Mouse (Mus musculus): ENCODE measurements around the gene Cox14. TPM values are rescaled to one million over a fixed set of nuclear protein-coding genes. Genes with fewer than 3 reads are reported as not detected.
"Not testable (repeated sequence)": the region's sequence is repeated elsewhere in the genome, so short reads cannot be mapped to it uniquely, and the experiment has no call there.

Gene Cox14
- polyA plus RNA-seq, 1 experiment from 2014 or later: 187 TPM

DNA sequence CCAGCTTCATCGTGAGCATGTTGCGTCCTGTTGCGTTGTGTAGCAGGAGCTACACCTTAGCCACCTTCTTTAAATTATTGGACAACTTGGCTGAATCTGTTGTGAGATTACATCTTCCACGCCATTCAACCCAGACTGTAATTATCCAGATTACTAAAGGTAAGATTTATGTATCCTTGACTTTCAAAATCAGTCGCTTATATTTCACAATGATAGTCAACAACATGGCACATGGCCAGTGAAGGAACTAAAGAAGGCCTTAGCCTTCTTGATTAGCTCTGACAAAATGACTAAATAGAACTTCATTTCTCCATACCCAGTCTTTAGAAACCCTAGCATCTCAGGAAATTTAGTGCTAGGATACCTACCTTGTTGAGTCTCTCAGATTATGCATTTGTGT is 7.8 kb downstream of the Cox14 start:
- no peak for ATAC-seq
- peaks cover 29% of the 10 kb centered on the region for H3K36me3 ChIP-seq
- no peak overlapping the region for H3K9ac ChIP-seq
- no peaks in the 10 kb centered on the region for H3K27me3 ChIP-seq (replicated peaks)
- no peak overlapping the region for H3K27ac ChIP-seq
- no peaks in the 10 kb centered on the region for H3K9me3 ChIP-seq
- whole genome bisulfite sequencing: 94% methylated on average over 5 of the region's 5 CpGs
- no peaks in the 10 kb centered on the region for H3K4me1 ChIP-seq (replicated peaks)
- H3K4me2 ChIP-seq (replicated peaks): no peak overlapping the region
- H3K4me3 ChIP-seq (replicated peaks): no peak overlapping the region

DNA sequence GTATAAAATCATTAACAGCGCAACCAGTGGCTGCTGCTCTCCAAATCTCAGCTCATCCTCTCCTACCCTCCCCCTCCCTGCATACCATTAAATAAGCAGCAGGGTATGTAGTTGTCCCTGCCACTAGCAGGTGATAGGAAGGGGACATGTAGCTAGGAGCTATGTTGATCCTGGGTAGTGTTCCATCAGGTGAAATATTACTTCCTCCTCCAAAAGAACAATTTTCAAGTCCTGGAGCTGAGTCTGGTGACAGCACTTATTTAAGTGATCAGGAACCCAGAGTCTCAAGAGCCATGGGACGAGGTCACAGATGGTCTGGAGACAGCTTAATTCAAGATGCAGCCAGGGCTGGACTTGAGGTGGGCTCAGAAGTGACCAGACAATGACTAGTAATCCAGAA is 10.2 kb downstream of the Cox14 start:
- no peaks in the 10 kb centered on the region for H3K9me3 ChIP-seq
- WGBS: 90% methylated on average over 2 of the region's 2 CpGs
- H3K27ac ChIP-seq: no peak overlapping the region
- no peaks in the 10 kb centered on the region for H3K27me3 ChIP-seq (replicated peaks)
- H3K4me1 ChIP-seq (replicated peaks): no peaks in the 10 kb centered on the region
- no peak for ATAC-seq
- H3K36me3 ChIP-seq: peaks cover 27% of the 10 kb centered on the region; the same call in 1 of the 2 replicates
- no peak overlapping the region for H3K4me2 ChIP-seq (replicated peaks)
- H3K4me3 ChIP-seq (replicated peaks): no peak overlapping the region
- no peak overlapping the region for H3K9ac ChIP-seq

DNA sequence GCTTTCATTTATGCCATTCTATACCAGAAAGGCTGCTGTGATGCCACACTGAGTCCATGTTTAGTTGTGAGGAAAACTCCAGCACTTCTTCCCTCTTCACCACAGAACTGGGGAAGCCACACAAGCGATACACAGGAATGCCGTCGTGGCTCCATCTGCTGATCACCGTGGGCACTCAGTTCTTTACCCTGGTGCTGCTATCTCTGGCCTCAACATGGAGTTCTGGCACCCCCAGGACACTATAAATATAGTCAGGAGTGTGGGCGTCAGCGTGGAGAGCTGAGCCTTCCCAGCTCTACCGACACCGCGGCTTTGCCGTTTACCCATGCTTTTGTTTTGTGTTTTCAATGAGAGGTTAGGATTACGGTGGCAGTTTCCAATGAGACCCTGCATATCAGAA is 11.3 kb downstream of the Cox14 start:
- Histone ChIP-seq H3K4me1 (replicated peaks) (no peaks in the 10 kb centered on the region), H3K9me3 (no peaks in the 10 kb centered on the region), H3K4me2 (replicated peaks) (no peak overlapping the region), H3K4me3 (replicated peaks) (no peak overlapping the region), H3K36me3 (peaks cover 27% of the 10 kb centered on the region), H3K27ac (no peak overlapping the region), H3K27me3 (replicated peaks) (no peaks in the 10 kb centered on the region), H3K9ac (no peak overlapping the region)
- ATAC-seq: no peak
- WGBS: 87% methylated on average over 11 of the region's 11 CpGs

DNA sequence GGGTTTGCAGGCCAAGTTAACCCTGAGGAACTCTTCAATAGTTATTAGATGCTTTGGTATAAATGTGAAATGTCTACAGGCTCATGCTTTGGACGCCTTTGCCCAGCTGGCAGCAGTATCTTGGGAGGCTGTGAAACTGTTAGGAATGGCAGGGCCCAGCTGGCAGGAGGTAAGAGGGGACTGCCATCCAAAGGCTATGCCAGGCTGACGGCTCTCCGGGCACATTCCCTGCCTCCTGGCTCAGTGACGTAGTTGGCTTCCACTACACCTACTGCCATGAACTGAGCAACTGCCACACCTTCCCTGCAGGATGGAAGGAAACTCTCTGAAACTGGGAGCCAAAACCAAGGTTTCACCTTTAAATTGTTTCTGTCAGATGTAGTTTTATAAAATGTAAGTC is 14.8 kb downstream of the Cox14 start:
- no peak overlapping the region for H3K4me3 ChIP-seq (replicated peaks)
- no peak overlapping the region for H3K4me2 ChIP-seq (replicated peaks)
- no peaks in the 10 kb centered on the region for H3K9me3 ChIP-seq
- no peak overlapping the region for H3K27ac ChIP-seq
- H3K27me3 ChIP-seq (replicated peaks): no peaks in the 10 kb centered on the region
- no peak for ATAC-seq
- H3K4me1 ChIP-seq (replicated peaks): no peaks in the 10 kb centered on the region
- H3K36me3 ChIP-seq: peaks cover 31% of the 10 kb centered on the region
- WGBS: 94% methylated on average over 4 of the region's 4 CpGs
- H3K9ac ChIP-seq: no peak overlapping the region

DNA sequence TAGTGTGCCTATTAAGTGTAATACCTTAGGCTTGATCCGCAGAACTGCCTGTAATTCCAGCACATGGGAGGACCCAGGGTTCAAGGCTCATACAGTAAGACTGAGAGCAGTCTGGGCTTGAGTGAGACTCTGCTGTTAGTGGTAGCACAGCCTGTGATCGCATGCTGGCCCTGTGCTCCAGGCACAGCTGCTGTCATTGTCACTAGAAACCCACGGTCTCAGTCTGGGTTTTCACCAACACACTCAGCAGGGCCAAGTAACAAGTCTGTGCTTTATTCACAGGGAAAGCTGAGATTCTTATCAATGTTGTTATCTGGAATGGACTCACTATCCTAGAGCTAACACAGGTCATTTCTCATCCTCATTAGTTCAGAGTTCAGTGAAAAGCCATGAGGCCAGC is 28.8 kb downstream of the Cox14 start:
- H3K27ac ChIP-seq: no peak overlapping the region
- no peak for ATAC-seq
- H3K36me3 ChIP-seq: no peaks in the 10 kb centered on the region
- H3K4me2 ChIP-seq (replicated peaks): no peak overlapping the region
- 81% methylated on average over 3 of the region's 3 CpGs for WGBS
- no peak overlapping the region for H3K4me3 ChIP-seq (replicated peaks)
- H3K27me3 ChIP-seq (replicated peaks): no peaks in the 10 kb centered on the region
- no peaks in the 10 kb centered on the region for H3K9me3 ChIP-seq
- H3K4me1 ChIP-seq (replicated peaks): 0 out of 2 replicates have a peak, but pooled peaks cover 5% of the 10 kb centered on the region
- no peak overlapping the region for H3K9ac ChIP-seq

DNA sequence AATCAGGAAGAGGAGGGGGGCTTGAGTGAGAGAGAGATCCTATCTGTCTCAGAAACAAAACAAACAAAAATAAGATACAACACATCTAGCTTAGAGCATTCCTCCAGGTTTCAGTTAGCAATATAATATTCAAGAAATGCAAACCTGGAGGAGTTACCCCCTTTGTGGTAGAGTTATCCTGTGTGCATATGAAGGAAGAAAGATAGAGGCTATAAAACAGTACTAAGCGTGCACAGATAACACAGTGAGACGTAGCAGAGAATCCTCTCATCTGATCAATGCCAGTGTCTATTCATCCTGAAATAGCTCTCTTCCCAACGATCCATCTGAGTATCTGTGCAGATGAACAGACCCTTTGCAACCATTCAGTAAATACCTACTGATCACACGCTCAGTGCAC is 42.0 kb downstream of the Cox14 start:
- no peak overlapping the region for H3K4me2 ChIP-seq (replicated peaks)
- 75% methylated on average over 4 of the region's 4 CpGs for WGBS
- no peaks in the 10 kb centered on the region for H3K27me3 ChIP-seq (replicated peaks)
- no peak overlapping the region for H3K9ac ChIP-seq
- 0 out of 2 replicates have a peak, but pooled peaks cover 3% of the 10 kb centered on the region for H3K36me3 ChIP-seq
- H3K9me3 ChIP-seq: no peaks in the 10 kb centered on the region
- no peak overlapping the region for H3K27ac ChIP-seq
- no peak overlapping the region for H3K4me3 ChIP-seq (replicated peaks)
- no peak for ATAC-seq
- H3K4me1 ChIP-seq (replicated peaks): 0 out of 2 replicates have a peak, but pooled peaks cover 2% of the 10 kb centered on the region

DNA sequence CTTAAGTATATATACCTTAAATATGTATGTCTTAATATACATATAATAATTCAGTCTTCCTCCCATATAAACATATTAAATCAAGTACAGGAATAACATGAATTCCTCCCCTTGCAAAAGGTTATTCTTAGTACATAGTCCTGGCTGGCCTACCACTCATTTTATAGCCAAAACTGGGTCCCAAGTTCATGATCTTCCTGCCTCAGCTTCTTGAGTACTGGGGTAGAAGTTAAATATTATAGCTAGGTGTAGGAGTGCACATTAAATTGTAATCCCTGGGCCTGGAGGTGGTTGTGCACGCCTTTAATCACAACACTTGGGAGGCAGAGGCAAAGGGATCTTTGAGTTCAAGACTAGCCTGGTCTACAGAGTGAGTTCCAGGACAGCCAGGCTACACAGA is 43.3 kb downstream of the Cox14 start:
- Histone ChIP-seq H3K4me1 (replicated peaks) (0 out of 2 replicates have a peak, but pooled peaks cover 5% of the 10 kb centered on the region), H3K27ac (no peak overlapping the region), H3K4me2 (replicated peaks) (no peak overlapping the region), H3K9ac (no peak overlapping the region), H3K27me3 (replicated peaks) (no peaks in the 10 kb centered on the region), H3K4me3 (replicated peaks) (no peak overlapping the region), H3K36me3 (0 out of 2 replicates have a peak, but pooled peaks cover 3% of the 10 kb centered on the region), H3K9me3 (no peaks in the 10 kb centered on the region)
- ATAC-seq: no peak
- 84% methylated on average over 1 of the region's 1 CpGs for WGBS

DNA sequence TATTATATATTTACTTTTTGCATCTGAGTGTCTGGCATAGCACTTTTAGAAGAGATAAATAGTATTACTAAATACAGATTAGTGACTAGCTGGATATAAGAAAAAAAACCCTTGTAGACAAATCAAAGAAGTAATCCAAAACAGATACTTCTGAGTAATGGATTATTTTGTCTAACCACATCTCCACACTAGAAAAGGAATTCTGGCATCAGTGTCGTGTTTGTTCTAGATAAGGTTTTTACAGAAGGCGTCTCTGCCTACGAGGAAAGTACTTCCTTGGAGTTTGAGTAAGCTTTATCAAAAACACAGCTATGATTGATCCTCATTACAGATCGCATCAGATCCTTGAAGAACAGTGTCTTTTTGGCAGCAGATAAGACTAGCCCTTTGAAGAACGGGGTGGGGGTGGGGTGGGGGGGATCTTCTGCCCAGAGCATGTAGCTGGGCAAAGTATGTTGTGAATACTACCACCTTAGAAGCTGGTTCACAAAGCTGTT is 45.6 kb downstream of the Cox14 start:
- Histone ChIP-seq H3K4me2 (replicated peaks) (peak overlapping the region; percentile 86), H3K27ac (0 out of 2 replicates have a peak overlapping the region, but pooled peaks have one; percentile 95), H3K27me3 (replicated peaks) (no peaks in the 10 kb centered on the region), H3K9me3 (no peaks in the 10 kb centered on the region), H3K4me1 (replicated peaks) (0 out of 2 replicates have a peak, but pooled peaks cover 5% of the 10 kb centered on the region), H3K9ac (peak overlapping the region; percentile 87), H3K4me3 (replicated peaks) (peak overlapping the region; percentile 89), H3K36me3 (no peaks in the 10 kb centered on the region)
- WGBS: 10% methylated on average over 5 of the region's 5 CpGs
- ATAC-seq: no peak

DNA sequence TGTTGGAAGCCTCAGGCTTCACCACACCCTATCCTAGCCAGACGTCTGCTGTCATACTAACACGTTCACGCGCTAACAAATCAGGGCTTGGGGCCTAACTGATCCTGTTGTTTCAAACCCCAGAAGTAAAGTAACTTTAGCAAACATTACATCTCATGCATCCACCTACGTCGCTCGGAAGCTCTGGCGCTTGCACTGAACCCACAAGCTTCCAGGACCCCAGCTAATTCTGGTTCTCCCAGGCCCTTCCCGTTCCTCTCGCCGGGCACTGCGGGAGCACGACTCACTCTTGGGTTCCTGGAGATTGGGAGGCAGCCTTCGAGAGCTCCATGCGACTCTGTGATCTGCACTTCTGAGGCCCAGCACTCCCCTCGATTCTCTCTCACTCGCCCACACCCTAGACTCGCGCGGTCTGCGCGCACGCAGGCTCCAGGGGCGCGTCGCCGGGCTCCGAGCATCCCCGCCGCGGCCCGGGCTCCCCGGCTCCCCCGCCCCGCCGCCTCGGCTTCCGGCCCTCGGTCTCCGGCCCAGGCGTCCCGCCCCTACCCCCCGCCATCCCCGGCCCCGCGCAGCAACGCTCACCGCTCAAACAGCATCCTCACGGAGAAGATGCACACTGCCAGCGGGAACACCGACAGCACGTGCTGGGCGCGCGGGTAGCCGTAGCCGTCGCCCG is 46.3 kb downstream of the Cox14 start:
- no peaks in the 10 kb centered on the region for H3K9me3 ChIP-seq
- no peaks in the 10 kb centered on the region for H3K27me3 ChIP-seq (replicated peaks)
- 0 out of 2 replicates have a peak, but pooled peaks cover 5% of the 10 kb centered on the region for H3K4me1 ChIP-seq (replicated peaks)
- ATAC-seq: peak; percentile 73
- under 1% methylated on average over 59 of the region's 59 CpGs for WGBS
- peak overlapping the region; percentile 89 for H3K4me3 ChIP-seq (replicated peaks)
- H3K4me2 ChIP-seq (replicated peaks): peak overlapping the region; percentile 86
- H3K36me3 ChIP-seq: no peaks in the 10 kb centered on the region
- peak overlapping the region; percentile 95 for H3K27ac ChIP-seq
- peak overlapping the region; percentile 87 for H3K9ac ChIP-seq

DNA sequence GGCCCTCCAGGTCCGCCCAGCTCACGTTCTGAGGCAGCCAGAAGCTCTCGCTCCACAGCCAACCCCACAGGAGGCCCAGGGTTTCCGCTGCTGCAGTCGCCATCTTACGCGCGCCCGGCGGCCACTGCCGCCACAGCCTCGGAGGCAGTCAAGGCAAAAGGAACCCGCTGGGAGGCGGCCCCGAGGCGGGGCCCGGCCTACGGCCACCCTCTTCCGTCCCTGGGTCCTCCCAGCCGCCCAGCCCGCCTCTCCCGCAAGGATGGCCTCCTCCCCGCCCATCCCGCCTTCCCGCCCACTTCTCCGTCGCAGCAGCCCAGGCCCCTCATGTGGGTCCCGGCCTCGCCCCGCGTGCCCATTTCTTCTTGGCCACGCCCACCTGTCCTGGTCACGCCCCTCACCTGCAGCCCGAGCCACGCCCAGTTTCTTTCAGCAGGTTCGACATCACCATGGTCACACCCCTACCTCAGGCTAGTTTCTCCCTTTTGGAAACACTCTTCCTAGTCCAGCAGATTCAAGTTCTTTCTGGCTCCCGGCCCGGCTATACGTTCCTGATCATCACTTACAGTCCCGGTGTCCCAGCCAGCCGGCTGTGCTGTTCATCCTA is 47.0 kb downstream of the Cox14 start:
- under 1% methylated on average over 40 of the region's 41 CpGs for WGBS
- Histone ChIP-seq H3K4me2 (replicated peaks) (peak overlapping the region; percentile 86), H3K27me3 (replicated peaks) (no peaks in the 10 kb centered on the region), H3K9ac (peak overlapping the region; percentile 87), H3K9me3 (no peaks in the 10 kb centered on the region), H3K4me3 (replicated peaks) (peak overlapping the region; percentile 89), H3K4me1 (replicated peaks) (0 out of 2 replicates have a peak, but pooled peaks cover 5% of the 10 kb centered on the region), H3K27ac (peak overlapping the region; percentile 95), H3K36me3 (no peaks in the 10 kb centered on the region)
- peak; percentile 98 for ATAC-seq

DNA sequence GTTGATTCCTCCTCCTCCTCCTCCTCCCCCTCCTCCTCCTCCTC is 47.3 kb downstream of the Cox14 start, which contains the start of gene Cers5:
Gene Cers5 (minus strand): TSS at position 5 of the 44 bp plus-strand sequence.
- Histone ChIP-seq H3K27ac (peak within 1 kb of the TSS; percentile 95), H3K9ac (peak within 1 kb of the TSS; percentile 87), H3K4me3 (replicated peaks) (peak within 1 kb of the TSS; percentile 89), H3K4me2 (replicated peaks) (peak within 1 kb of the TSS; percentile 86)
- H3K36me3 ChIP-seq; H3K27me3 ChIP-seq (replicated peaks); H3K4me1 ChIP-seq (replicated peaks); ATAC-seq; H3K9me3 ChIP-seq: not testable (repeated sequence)

DNA sequence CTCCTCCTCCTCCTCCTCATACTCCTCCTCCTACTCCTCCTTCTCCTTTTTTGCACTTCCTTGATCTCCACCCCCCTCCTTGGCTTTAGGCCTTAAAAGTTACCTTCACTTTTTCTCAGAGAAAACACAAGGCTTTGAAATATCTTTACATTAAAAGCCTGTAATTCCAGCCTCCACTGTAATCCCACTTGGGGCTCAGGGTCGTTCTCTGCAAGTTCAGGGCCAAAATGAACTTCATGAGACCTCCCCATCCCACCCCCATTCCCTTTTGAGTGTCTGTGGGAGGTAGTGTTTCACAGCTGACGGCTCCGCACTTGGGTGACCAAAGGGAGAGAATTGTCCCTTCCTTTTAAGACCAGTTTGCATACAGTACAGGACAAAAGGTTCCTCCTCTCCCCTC is 47.5 kb downstream of the Cox14 start:
- peak overlapping the region; percentile 62 for H3K27ac ChIP-seq
- no peaks in the 10 kb centered on the region for H3K27me3 ChIP-seq (replicated peaks)
- 32% methylated on average over 3 of the region's 3 CpGs for WGBS
- no peak overlapping the region for H3K9ac ChIP-seq
- no peak overlapping the region for H3K4me3 ChIP-seq (replicated peaks)
- H3K4me2 ChIP-seq (replicated peaks): peak overlapping the region; percentile 86
- H3K36me3 ChIP-seq: no peaks in the 10 kb centered on the region; the same call in 1 of the 2 replicates
- H3K4me1 ChIP-seq (replicated peaks): 0 out of 2 replicates have a peak, but pooled peaks cover 5% of the 10 kb centered on the region
- no peaks in the 10 kb centered on the region for H3K9me3 ChIP-seq
- no peak for ATAC-seq
